Mouse (Mus musculus) forebrain, embryonic 11.5 days (tissue): ENCODE data around the gene Slc31a1. TPM values are rescaled to one million over a fixed set of nuclear protein-coding genes. Genes with fewer than 3 reads are reported as not detected.

Experiments used
- ATAC-seq: fragments of 200-750 bp; cut with Nextera tagmentation; replicated peaks from 2 replicates; pipeline ENCODE4 v1.8.0; 2017; ENCODE audit warnings: moderate TSS enrichment; ENCODE audit not compliant: low FRiP score
- DNase-seq: peaks from one replicate; pipeline ENCODE4 v3.0.0-alpha.2; 2017; ENCODE audit warnings: low spot score
- H3K27ac ChIP-seq: fragments of 300-500 bp; sonication (generic); 2 replicates; pipeline ENCODE4 v1.5.1; 2014; ENCODE audit warnings: low read depth, low read length
- H3K27me3 ChIP-seq: fragments of 300-500 bp; sonication (generic); 2 replicates; pipeline ENCODE4 v1.6.1; 2014; ENCODE audit warnings: mild to moderate bottlenecking, low read length, mixed read lengths; ENCODE audit not compliant: control insufficient read depth, insufficient read depth
- H3K36me3 ChIP-seq: fragments of 300-500 bp; sonication (generic); 2 replicates; pipeline ENCODE4 v1.6.1; 2014; ENCODE audit warnings: mild to moderate bottlenecking, low read length, moderate library complexity, mixed read lengths; ENCODE audit not compliant: control insufficient read depth, insufficient read depth
- H3K4me1 ChIP-seq: fragments of 300-500 bp; sonication (generic); replicated peaks from 2 replicates; pipeline ENCODE4 v1.6.1; 2014; ENCODE audit warnings: low read length, mixed read lengths; ENCODE audit not compliant: control insufficient read depth, insufficient read depth
- H3K4me2 ChIP-seq: fragments of 300-500 bp; sonication (generic); 2 replicates; pipeline ENCODE4 v1.6.1; 2014; ENCODE audit warnings: low read depth, mild to moderate bottlenecking, low read length, moderate library complexity, mixed read lengths; ENCODE audit not compliant: severe bottlenecking
- H3K4me3 ChIP-seq: fragments of 300-500 bp; sonication (generic); 2 replicates; pipeline ENCODE4 v1.5.1; 2014; ENCODE audit warnings: low read depth, low read length
- H3K9ac ChIP-seq: fragments of 300-500 bp; sonication (generic); 2 replicates; pipeline ENCODE4 v1.6.1; 2014; ENCODE audit warnings: low read length
- H3K9me3 ChIP-seq: fragments of 300-500 bp; sonication (generic); 2 replicates; pipeline ENCODE4 v1.6.1; 2016; ENCODE audit warnings: low read length, mixed read lengths; ENCODE audit not compliant: control insufficient read depth
- WGBS: fragments of 180-500 bp; shearing (Covaris S2); extraction: QIAGEN DNeasy Blood & Tissue Kit; methylation state at CpG from one replicate; pipeline ENCODE4 v1.1.7; 2014; 5-methylcytosine and 5-hydroxymethylcytosine counted together
- polyA plus RNA-seq: library from polyadenylated mRNA; unstranded; fragments of >200 nt; fragmentation: Nextera tagmentation; extraction: Ambion mirVana; gene quantifications from 2 replicates; pipeline ENCODE4 v1.2.1, GENCODE M21; 2014

Slc31a1 gene
- polyA plus RNA-seq, 1 experiment from 2014 or later, result 49.9 TPM

DNA sequence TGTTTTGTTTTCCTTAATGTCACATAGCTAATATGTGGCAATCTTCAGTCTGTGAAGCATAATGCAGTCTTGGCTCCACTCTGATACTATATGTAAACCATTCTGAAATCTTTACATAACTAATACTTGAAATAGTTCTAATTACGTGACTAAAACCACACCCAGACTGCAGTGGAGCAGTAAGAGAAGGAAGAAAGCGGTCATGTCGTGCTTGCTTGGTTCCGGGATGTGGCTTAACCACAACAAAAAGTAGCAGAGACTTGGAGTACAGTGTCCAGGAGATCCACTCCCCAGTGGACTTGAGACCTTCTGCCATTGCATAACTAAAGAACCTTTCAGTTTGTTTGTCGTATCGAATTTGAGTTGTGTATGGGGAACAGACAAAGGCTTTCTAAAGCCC, 7.1 kb downstream of the Slc31a1 start:
- Histone ChIP-seq H3K4me3 (no peak overlapping the region), H3K9ac (no peak overlapping the region), H3K4me2 (no peak overlapping the region), H3K4me1 (no peaks in the 10 kb centered on the region), H3K36me3 (no peaks in the 10 kb centered on the region), H3K9me3 (no peaks in the 10 kb centered on the region), H3K27me3 (no peaks in the 10 kb centered on the region), H3K27ac (no peak overlapping the region)
- WGBS, result 95% methylated on average over 6 of the region's 6 CpGs
- no peak for DNase-seq
- no peak for ATAC-seq

DNA sequence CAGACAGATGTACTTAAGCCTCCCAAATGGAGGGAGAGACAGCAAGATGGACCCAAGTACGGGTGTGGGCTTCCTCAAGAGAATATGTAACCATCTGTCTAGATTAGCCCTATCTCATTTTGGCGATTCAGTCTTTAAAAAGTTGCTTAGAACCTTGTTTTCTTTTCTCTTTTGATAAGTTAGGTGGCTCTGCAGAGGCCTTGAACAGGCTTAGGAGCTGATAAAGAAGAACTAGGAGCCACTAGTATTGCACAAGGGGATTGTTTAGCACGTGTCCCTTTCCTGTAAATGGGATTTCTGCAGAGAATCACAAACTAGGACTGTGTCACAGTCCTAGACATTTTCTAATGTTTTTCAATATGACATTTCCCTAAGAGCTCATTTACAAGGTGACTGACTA, 8.6 kb downstream of the Slc31a1 start:
- Histone ChIP-seq H3K4me2 (no peak overlapping the region), H3K36me3 (no peaks in the 10 kb centered on the region), H3K27me3 (no peaks in the 10 kb centered on the region), H3K27ac (no peak overlapping the region), H3K9me3 (no peaks in the 10 kb centered on the region), H3K9ac (no peak overlapping the region), H3K4me3 (no peak overlapping the region), H3K4me1 (no peaks in the 10 kb centered on the region)
- 81% methylated on average over 3 of the region's 3 CpGs for WGBS
- ATAC-seq (no peak), DNase-seq (no peak)

DNA sequence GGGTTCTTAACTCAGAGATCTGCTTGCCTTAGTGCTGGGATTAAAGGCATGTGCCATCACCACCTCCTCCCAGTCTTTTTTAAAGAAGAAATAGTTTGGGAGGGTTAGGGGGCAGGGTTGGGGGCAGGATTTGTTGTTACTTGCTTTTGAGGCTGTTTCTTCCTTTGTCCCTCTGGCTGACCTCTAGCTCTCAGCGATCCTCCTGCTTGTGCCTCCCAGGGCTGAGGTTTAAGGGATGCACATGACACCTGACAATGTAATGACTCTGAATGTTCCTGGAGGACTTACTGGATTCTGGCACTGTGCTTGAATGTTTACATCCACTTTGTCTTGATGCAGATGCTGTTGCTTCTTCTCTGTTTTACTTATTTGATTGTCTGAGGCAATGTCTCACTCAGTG, 11.9 kb downstream of the Slc31a1 start:
- Histone ChIP-seq H3K9ac (no peak overlapping the region), H3K9me3 (no peaks in the 10 kb centered on the region), H3K36me3 (no peaks in the 10 kb centered on the region), H3K4me2 (no peak overlapping the region), H3K4me3 (no peak overlapping the region), H3K27ac (no peak overlapping the region), H3K27me3 (no peaks in the 10 kb centered on the region), H3K4me1 (no peaks in the 10 kb centered on the region)
- no peak for ATAC-seq
- no peak for DNase-seq
- WGBS, result 5% methylated on average over 1 of the region's 1 CpGs

DNA sequence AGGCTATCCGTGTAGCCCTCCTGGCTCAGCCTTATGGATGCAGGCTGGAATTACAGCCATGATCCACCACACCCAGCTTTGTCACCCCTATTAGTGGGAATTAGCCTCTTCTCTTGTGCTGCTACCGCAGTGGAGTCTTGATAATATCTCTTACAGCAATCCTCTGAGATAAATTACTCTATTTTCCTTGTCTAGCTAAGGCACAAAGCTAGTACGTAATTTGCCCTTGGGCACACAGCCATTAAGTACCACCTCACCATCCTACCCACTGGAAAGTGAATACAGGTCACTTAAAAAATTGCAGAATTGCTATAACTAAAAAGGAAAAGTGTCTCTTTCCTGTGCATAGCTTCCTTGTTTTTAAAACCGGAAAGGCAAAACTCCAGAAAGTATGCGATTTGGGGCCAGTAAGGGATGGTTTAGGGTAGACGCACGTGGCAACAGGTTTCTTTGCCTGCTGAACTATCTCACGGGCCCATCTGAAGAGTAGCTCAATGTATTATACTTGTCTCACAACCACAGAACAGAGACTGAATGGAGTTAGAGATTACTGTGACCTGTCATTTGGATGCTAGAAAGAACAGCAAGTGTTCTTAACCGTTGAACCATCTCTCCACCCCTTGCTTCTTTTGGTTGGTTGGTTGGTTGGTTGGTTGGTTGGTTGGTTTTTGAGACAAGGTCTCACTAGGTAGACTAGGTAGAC, 12.4 kb downstream of the Slc31a1 start:
- H3K9ac ChIP-seq, result no peak overlapping the region
- no peaks in the 10 kb centered on the region for H3K36me3 ChIP-seq
- ATAC-seq (no peak), DNase-seq (no peak)
- H3K27me3 ChIP-seq, result no peaks in the 10 kb centered on the region
- no peaks in the 10 kb centered on the region for H3K4me1 ChIP-seq
- no peaks in the 10 kb centered on the region for H3K9me3 ChIP-seq
- H3K4me3 ChIP-seq, result no peak overlapping the region
- 85% methylated on average over 9 of the region's 9 CpGs for WGBS
- no peak overlapping the region for H3K4me2 ChIP-seq
- no peak overlapping the region for H3K27ac ChIP-seq

DNA sequence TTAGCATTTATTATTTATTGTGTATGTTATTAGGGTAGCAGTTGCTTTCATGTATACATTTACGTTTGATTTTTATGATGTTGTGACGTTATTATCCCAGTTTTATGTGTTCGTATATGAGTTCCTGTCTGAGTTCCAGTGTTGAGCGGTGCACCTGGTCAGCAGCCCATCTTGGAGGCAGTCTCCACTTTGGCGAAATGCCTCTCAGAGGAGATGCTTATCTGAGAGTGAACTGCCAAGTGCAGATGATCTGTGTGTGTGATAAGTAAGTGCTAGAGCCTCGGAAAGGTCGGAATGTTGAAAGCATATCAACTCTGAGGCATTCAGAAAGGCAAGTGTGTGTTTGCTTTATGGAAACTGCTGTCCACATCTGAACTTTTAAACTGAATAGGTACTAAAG, 13.1 kb downstream of the Slc31a1 start:
- H3K27me3 ChIP-seq, result no peaks in the 10 kb centered on the region
- H3K36me3 ChIP-seq, result no peaks in the 10 kb centered on the region
- no peak overlapping the region for H3K9ac ChIP-seq
- no peak overlapping the region for H3K4me3 ChIP-seq
- no peaks in the 10 kb centered on the region; the same call in 1 of the 2 replicates for H3K4me1 ChIP-seq
- no peak for ATAC-seq
- no peak overlapping the region for H3K27ac ChIP-seq
- 91% methylated on average over 7 of the region's 7 CpGs for WGBS
- H3K4me2 ChIP-seq, result no peak overlapping the region
- H3K9me3 ChIP-seq, result no peaks in the 10 kb centered on the region
- no peak for DNase-seq

DNA sequence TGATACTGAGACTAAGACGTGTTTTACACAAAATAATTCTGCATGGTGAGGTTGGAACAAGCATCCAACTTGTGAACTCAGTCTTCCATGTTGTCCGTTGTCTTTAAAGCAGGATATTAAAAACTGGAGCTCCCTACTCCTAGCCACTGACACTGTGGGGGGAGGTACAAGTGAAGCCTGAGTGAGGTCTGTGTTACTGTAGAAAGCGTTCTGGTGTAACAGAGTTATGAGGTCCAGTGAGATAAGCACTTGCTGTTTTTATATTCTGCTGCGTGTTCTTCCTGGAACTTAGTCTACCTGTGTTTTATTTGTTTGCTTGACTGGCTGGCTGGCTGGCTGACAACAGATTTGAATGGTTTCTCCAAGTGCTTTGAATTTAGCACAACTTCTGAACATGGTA, 13.8 kb downstream of the Slc31a1 start:
- DNase-seq (no peak), ATAC-seq (no peak)
- Histone ChIP-seq H3K27me3 (no peaks in the 10 kb centered on the region), H3K9ac (no peak overlapping the region), H3K9me3 (no peaks in the 10 kb centered on the region), H3K4me3 (no peak overlapping the region), H3K4me2 (no peak overlapping the region), H3K4me1 (no peaks in the 10 kb centered on the region; the same call in 1 of the 2 replicates), H3K36me3 (no peaks in the 10 kb centered on the region), H3K27ac (no peak overlapping the region)
- WGBS, result 89% methylated on average over 4 of the region's 4 CpGs

DNA sequence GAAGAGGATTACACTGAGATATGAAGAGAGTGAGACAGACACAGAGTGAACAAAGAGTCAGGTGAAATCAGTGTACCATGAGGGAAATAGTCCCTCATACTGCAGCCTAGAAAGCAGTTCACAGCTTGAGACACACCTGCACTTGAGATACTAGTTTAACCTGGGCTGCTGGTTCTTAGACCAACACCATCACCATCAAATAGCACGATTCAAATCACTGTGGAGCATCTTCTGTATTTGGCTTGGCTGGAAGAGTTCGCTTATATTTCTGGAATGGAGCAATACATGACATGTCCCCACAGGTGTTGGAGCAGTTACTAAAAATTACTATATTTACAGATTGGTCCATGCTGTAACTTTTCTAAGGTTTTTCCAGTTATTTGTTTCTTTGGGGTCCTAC, 15.6 kb downstream of the Slc31a1 start:
- Histone ChIP-seq H3K9me3 (no peaks in the 10 kb centered on the region), H3K9ac (no peak overlapping the region), H3K4me3 (no peak overlapping the region), H3K27ac (no peak overlapping the region), H3K27me3 (no peaks in the 10 kb centered on the region), H3K4me1 (no peaks in the 10 kb centered on the region; the same call in 1 of the 2 replicates), H3K36me3 (no peaks in the 10 kb centered on the region), H3K4me2 (no peak overlapping the region)
- ATAC-seq, result no peak
- no peak for DNase-seq
- 90% methylated on average over 2 of the region's 2 CpGs for WGBS

DNA sequence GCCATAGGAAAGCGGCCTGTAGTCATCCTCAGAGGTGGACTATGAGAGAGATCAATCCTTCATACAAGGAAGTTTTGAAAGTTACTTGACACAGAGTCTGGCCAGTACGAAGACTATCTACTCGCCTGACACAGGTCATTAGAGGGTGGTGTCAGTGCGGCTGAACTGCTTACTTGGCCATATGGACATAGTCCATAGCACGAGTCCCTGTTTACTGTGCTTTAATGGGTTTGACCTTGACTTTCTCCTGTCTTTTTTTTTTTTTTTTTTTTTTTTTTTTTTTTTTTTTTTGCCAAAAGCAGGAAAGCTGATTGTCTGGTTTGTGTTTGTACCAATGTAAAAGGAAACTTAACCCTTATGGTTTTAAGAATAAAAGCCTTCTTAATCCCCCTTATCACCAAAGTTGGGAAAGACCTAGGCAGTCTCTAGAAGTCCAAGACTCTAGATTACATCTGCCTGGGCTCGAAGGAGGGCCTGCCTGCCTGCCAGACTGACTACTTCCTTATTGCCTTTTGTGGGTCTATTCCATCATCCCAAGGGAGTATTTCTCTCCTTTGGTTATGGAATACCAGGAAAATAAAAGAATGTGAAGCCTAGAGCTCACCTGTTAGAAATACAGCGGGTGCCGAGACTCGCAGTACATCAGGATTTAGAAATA, 19.3 kb downstream of the Slc31a1 start:
- no peaks in the 10 kb centered on the region for H3K27me3 ChIP-seq
- H3K9me3 ChIP-seq, result no peaks in the 10 kb centered on the region
- H3K4me1 ChIP-seq, result no peaks in the 10 kb centered on the region; the same call in 1 of the 2 replicates
- ATAC-seq (no peak), DNase-seq (no peak)
- H3K9ac ChIP-seq, result no peak overlapping the region
- no peak overlapping the region for H3K4me2 ChIP-seq
- H3K36me3 ChIP-seq, result no peaks in the 10 kb centered on the region
- no peak overlapping the region for H3K4me3 ChIP-seq
- H3K27ac ChIP-seq, result no peak overlapping the region
- 92% methylated on average over 9 of the region's 9 CpGs for WGBS

DNA sequence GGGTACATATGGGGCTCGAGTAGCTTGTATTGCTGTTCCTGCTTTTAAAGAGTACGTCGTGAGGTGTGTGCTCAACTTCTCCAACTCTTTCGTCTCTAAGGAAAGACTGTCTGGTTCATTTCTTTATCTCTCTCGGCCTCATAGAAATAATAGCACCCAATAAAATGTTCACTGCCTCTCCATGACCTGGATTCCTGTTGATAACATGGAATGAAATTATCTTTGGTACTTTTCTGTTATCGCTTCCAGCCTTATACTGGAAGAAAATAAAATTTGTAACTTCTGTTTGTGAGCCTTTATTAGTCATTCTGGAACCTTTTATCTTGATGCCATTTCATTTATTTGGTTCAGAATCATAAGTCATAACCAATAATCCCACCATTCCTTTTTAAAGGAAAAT, 22.7 kb downstream of the Slc31a1 start:
- H3K9me3 ChIP-seq, result no peaks in the 10 kb centered on the region
- WGBS, result 91% methylated on average over 6 of the region's 6 CpGs
- no peak overlapping the region for H3K4me2 ChIP-seq
- no peaks in the 10 kb centered on the region for H3K36me3 ChIP-seq
- no peaks in the 10 kb centered on the region for H3K27me3 ChIP-seq
- no peak for DNase-seq
- no peak overlapping the region for H3K4me3 ChIP-seq
- H3K9ac ChIP-seq, result no peak overlapping the region
- no peak overlapping the region for H3K27ac ChIP-seq
- no peak for ATAC-seq
- no peaks in the 10 kb centered on the region; the same call in 1 of the 2 replicates for H3K4me1 ChIP-seq
